Mouse (Mus musculus): ENCODE measurements around the gene Gm17324.
"Not testable (repeated sequence)": the region's sequence is repeated elsewhere in the genome, so short reads cannot be mapped to it uniquely, and the experiment has no call there.

The Gm17324 gene

DNA sequence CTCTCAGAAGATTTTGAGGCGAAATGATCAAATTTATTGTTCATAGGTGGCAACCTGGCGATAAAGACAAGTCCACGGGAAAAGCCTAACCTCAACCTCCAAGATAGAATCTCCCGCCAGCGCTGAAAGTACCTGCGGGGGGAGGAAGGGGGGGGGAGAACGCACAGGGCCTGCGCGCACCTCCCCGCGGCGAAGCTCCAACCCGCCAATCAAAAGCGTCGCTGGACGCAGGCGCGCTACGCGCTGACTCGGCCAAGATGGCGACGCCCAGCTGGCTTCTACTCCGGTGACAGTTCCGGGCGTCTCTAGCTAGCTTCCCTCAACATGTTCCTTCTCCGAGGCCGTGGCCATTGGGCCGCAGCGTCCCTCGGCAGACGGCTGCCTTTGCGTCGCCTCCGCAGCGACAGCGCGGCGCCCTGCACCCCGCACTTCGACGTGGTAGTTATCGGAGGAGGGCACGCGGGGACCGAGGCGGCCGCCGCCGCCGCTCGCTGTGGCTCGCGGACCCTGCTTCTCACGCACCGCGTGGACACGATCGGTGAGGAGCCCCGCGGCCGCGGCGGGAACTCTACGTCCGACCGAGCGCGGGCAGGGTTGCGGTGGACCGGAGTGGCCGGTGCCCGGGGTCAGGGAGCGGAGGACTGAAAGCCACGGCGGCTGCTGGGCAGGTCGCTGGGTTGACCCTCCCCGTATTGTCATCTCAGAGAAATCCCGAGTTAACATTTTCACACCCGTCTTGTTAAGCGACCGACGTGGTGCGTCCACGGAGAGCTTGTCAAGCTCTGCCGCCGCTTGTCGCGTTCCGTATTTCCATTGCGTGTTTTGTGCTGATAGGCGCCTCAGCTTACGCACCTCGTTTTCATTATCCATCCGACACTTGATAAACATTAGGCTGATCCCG is at the start of gene Gm17324, which contains the start of gene Mto1:
Gm17324 (minus strand) TSS at position 814 of the 901 bp plus-strand sequence.
Mto1 (plus strand) TSS at position 236 of the 901 bp plus-strand sequence.
- peak; percentile 84 to 90 for DNase-seq (ENCODE audit: low spot score in 2 of 2)

DNA sequence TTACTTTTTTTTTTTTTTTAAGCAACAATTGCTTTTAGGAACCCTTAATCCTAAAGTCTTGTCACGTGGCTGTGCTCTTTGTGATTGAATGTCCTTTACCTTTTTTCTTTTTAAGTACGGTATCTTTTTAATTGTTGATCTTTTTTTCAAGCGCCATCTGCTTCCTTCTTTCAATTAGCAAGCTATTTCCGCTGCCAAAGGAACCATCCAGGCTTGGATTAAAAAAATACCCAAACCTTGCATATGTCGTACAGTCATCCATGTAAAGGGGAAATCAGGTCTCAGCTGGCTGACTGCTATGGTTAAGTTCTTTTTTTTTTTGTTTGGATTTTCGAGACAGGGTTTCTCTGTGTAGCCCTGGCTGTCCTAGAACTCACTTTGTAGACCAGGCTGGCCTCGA is 44.6 kb upstream of the Gm17324 start:
- no peak for DNase-seq (ENCODE audit: low spot score in 2 of 2)

DNA sequence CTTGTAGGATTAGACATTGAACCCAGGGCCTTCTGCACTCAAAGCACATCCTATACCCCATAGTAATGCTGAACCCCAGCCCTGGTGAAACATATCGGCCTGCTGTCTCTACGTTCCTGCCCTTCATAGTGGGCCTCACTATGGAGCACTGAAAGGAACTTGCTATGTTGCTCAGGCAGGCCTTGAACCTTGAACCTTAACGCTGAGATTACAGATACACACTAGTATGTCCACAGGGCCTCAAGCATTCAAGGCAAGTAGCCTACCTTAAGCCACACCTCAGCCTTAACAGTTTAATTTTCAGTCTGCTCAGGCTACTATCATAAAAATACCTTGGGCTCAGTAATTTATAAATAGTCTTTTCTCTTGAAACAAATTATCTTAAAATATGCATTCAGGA is 43.7 kb upstream of the Gm17324 start:
- no peak for DNase-seq (ENCODE audit: low spot score in 2 of 2)

DNA sequence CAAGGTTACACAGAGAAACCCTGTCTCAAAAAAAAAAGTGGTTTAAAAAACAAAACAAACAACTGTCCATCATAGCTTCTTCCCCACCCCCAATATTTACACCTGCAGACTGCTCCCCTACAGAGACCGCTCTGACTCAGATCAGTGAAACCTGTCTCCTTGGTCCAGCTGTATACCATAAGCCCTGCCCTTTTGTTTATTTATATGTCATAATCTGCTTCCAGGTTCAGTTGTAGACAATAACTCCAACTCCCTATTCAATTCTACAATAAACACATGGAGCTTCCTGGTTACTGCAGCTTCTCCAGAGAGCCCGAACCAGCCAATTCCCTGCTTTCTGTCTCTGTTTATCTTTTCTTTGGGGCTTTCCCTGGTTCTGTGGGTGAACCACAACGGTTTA is 42.6 kb upstream of the Gm17324 start:
- DNase-seq (ENCODE audit: low spot score in 2 of 2), result no peak

DNA sequence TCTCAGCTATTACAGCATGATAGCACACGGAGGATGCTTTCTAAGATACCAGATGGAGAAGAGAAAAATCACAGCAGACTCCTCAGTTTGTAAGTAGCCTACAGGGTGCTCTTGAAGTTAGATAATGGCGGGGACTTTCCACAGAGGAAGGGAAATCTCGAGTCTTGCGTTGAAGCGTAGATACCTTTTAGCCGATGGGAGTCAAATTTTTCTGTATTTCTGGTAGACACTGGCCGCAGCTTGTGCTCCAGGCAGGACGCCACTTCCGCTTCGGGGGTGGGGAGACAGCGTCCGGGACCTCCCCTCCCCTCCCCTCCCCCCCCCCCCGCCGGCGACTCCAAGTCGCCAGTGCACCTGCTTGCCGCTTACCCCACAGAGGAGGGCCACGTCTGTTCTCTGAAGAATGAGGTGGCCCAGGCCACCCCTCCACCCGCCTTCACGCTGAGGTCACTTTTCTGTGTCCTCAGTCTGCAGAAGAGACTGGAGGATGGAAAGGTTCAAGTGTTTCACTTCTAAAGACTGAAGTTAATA is 40.4 kb upstream of the Gm17324 start, which contains the start of gene Eef1a1:
Eef1a1 (minus strand) TSS at position 262 of the 531 bp plus-strand sequence.
- DNase-seq (ENCODE audit: low spot score in 2 of 2), result peak; percentile 30 to 64

DNA sequence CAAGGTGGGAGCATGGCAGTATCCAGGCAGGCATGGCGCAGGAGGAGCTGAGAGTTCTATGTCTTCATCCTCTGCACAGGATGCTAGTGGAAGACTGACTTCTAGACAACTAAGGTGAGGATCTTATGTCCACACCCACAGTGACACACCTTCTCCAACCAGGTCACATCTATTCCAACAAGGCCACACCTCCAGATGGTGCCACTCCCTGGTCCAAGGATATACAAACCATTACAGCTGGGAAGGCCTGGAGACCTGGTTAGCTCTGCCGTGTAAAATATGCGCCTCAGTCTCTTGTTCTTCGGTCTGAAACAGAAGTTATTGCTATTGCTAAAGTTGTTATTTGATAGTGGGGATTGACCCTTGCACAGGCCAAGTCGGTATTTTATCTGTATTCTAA is 39.4 kb upstream of the Gm17324 start:
- DNase-seq (ENCODE audit: low spot score in 2 of 2), result not testable (repeated sequence)

DNA sequence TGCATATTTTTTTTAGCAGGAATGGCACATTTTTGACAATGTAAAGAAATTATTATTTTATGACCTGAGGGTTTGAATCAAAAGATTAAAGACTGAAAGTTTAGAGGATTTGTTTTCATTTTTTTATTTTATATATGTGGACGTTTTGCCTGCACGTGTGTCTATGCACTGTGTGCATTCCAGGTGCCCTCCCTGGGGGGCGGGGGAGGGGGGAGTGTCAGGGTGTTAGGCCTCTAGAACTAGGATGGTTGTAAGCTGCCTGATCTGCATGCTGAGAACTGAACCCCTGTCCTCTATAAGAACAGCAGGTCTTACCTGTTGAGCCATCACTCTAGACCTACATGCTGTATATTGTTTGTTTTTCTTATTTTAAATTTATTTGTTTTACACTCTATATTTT is 36.1 kb upstream of the Gm17324 start:
- DNase-seq (ENCODE audit: low spot score in 2 of 2), result no peak

DNA sequence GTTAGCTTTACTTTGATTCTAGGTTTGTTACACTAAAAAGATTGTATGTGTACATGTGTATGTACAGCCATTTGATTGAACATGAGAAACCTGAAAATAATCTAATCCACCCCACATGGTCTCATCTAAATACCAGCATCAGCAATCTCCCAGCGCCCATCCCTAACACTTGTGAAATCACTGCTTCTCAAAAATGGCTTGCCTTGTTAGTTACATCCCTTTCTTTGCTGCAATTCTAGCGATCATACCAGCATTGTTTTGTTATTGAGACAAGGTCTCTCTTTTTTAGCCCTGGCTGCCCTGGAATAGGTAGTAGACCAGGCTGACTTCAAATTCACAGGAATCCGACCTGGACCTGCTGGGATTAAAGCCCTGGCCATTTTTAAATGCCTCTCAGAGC is 33.8 kb upstream of the Gm17324 start:
- DNase-seq (ENCODE audit: low spot score in 2 of 2), result no peak

DNA sequence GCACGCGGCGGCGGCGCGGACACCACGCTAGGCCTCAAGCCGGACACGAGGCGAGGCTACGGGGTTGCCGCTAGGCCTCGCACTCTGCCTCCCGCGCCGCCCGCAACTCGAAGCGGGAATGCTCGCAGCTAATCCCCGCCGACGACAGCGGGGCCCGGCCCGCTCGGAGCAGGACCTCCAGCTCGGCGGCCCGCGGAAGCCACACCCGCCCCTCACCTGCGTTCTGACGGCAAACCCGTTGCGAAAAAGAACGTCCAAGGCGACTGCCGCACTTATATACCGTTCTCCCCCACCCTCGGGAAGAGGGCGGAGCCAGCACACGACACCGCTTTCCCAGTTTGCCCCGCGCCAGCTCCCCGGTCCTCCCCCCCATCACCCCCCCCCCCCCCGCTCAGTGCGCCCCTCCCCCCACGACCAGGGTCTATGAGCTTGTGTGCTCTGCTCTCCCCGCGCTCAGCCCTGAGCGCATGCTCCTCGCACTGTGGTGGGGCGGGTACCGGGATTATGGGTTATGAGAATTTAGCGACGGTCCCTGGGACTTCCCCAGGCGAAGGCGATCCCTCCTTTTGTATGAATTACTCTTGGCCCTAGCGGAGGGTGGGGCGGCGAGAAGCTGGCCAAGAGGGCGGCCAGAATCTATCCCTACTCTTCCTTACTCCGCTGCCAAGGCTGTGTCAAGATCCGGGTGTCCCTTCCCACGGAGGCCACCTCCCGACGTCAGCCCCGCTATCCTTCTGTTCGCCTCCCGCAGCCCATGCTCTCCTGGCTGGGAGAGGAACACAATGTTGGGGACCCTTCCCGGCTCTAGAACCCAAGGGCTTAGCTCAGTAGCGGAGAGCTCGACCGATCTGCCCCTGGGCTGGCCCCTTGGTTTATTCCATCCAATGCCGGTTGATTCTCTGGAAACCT is 33.1 kb upstream of the Gm17324 start:
- DNase-seq (ENCODE audit: low spot score in 2 of 2), result peak; percentile 95 to 96

DNA sequence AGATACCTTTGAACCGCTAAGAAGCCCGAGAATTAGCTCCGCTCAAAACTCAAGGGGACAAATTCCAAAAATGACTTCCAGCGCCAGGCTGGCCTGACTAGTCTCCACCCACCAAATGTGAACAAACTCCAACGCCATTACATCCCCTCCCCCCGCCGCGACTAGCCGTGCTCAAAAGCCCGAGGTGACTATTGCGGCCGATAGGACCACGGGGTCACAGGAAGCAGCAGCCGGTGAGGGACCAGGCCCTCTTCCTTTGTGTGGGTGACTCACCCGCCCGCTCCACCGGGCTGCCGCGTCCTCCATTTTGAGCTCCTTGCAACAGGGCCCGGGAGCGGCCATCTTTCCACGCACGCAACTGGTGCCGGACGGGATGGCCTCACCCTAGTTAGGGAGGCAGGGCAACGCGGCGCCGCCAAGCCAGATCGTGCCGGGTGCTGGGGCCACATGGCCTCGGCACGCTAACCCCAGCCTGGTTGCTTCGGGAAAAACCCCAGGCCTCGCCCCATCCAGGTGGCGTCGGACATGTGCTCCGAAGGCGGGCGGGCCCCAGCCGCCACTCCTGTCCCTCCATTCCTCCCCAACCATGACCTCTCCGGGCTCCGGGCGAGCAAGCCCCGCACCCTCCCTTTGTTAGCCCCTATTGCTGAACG is 32.2 kb upstream of the Gm17324 start:
- DNase-seq (ENCODE audit: low spot score in 2 of 2), result peak; percentile 64 to 80

DNA sequence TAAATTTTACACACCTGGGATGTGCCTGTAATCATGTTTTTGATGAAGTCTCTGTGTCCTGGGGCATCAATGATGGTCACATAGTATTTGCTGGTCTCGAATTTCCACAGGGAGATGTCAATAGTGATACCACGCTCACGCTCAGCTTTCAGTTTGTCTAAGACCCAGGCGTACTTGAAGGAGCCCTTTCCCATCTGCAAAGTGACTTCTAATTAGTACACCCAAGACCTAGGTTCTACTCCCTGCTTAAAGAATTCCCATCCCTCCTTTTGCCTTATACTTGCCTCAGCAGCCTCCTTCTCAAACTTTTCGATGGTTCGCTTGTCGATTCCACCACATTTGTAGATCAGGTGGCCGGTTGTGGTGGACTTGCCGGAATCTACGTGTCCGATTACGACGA is 31.6 kb upstream of the Gm17324 start:
- not testable (repeated sequence) for DNase-seq (ENCODE audit: low spot score in 2 of 2)

DNA sequence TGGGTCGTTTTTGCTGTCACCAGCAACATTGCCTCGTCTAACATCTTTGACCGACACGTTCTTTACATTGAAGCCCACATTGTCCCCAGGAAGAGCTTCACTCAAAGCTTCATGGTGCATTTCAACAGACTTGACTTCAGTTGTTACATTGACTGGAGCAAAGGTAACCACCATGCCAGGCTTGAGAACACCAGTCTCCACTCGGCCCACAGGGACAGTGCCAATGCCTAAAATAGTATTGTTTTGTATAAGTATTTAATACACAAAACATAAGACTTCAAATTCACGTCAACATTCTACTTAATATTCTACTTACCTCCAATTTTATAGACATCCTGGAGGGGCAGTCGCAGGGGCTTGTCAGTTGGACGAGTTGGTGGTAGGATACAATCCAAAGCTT is 30.7 kb upstream of the Gm17324 start:
- DNase-seq (ENCODE audit: low spot score in 2 of 2), result not testable (repeated sequence)

DNA sequence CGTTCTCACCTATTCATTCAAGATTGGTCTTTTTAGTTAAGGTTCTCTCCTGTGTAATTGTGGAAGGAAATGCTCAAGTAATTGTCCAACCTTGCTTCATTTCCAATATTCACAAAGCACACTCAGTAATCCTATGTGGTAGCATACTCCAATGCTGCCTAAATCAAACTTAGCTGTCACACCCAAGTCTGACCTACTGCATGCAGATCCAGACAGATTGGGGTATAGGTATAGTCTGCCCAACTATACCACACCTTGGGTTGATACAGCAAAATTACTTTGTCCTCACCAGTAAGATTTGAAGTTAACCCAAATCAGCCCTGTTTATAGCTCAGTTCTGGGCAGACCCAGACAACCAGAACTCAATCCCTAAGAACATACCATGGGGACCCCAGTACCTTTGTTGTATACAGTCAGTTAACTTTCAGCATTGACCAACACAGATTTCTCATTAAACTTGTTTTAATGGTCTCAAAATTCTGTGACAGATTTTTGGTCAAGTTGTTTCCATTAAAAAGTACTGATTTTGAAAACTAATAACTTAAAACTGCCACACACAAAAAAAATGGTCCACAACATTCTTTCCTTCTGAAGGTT is 29.5 kb upstream of the Gm17324 start:
- not testable (repeated sequence) for DNase-seq (ENCODE audit: low spot score in 2 of 2)

DNA sequence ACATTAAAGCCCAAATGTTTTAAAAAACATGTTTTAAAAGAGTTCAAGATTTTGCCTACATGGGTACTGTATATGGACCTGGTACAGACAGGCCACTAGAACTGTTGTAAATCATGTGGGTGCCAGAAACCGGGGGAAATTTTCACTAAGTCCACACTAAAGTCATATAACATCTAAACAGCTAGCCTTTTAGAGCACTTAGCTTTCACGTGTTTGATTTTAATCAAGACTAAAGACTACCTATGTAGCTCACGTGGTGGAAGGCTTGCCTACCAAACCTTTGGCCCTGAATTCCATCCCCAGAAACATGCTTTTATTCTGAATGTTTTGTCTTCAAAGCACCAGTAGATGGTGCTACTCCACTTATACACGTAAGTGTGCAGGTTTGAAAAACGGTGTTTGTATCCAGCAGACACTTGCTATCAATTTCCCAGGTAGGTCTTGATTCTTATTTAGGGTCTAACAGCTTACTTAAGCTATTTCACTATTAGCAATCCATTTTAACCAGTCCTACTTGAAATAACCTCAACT is 28.5 kb upstream of the Gm17324 start:
- DNase-seq (ENCODE audit: low spot score in 2 of 2), result no peak

DNA sequence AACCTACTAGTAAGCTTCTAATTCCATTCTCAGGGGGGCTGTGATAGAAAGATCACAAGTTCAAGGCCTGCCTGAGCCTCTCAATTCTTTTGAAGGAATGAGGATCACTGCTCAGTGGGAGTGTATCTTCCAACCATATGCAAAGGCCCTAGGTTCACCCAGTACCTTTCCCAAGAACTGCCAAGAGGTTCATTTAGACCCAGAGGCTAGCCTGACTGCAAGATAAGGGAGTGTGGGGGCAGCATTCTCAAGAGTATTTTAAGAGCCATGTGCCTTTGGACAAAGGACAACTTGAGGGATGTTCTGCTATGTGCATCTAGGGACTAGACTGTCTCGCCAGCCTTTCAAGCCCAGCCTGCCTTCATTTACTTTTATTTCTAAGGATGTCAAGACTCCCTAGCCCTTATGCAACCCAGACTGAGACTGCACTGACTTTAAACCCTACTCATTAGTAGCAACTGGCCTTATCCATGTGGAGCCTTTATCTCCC is 28.0 kb upstream of the Gm17324 start:
- no peak for DNase-seq (ENCODE audit: low spot score in 2 of 2)

DNA sequence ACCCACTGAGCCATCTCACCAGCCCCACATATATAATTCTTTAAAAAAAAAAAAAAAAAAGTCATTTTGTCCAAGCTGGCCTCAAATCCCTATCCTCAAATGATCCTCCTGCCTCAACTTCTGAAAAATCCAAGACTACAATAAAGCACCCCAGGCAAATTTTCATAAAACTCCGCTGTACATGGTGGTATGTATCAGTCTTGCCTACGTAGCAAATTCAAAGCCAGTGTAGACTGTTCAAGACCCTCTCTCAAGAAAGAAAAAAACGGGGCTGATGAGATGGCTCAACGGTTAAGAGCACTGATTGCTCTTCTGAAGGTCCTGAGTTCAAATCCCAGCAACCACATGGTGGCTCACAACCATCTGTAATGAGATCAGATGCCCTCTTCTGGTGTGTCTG is 27.3 kb upstream of the Gm17324 start:
- DNase-seq (ENCODE audit: low spot score in 2 of 2), result no peak

DNA sequence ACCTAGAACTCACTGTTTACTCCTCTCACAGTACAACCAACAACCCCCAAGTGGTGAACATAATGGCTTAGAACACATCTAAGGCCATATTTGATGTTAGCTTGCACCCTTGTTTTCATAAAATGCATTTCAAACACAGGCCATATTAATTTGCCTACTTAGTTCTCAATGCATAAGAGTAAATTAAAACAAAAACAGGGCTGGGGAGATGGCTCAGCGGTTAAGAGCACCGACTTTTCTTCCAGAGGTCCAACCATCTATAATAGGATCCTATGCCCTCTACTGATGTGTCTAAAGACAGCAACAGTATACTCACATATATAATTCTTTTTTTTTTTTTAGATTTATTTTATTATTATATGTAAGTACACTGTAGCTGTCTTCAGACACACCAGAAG is 26.8 kb upstream of the Gm17324 start:
- no peak for DNase-seq (ENCODE audit: low spot score in 2 of 2)

DNA sequence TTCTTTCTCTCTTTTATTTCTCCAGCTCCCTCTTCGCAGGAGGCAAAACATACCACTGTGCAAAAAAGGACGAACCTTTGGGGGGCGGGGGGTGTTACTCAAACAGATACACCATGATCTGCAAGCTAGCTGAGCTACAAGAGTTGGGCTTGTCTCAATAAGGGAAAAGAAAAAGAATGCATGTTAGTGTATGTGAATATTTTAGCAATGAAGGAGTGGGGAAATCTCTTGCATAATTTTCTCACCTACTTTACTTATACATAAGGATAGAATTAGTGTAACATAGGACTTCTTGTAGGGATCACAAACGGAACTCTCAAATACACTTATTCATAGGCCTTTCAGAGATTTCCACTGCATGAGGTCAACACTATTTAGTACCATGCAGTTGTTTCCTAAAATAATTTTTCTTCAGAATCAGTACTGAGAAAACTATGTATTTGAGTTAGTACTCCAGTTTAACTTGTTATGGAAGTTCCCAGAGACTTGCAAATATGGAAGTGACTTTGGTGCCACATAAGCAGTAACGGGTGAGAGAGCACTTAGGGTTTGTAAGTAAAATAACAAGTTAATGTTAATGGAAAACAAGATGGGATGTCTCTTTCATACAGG is 26.3 kb upstream of the Gm17324 start:
- DNase-seq (ENCODE audit: low spot score in 2 of 2), result no peak

DNA sequence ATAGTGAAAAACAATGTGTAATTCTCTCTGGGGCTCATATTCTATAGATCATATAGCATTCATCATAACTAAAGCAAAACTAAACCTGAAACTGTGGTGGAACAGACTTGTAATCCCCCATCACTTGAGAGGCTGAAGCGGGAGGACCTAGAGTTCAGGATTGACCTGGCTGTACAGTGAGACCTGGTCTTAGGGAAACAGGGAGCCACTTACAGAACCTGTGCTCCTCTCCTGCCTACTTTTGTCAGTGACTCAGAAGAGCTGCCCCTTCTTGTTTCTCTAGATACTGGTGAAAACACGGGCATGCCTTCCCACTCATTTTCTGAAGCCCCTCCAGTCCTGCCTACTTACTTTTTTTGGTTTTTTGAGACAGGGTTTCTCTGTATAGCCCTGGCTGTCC is 25.7 kb upstream of the Gm17324 start:
- DNase-seq (ENCODE audit: low spot score in 2 of 2), result no peak

DNA sequence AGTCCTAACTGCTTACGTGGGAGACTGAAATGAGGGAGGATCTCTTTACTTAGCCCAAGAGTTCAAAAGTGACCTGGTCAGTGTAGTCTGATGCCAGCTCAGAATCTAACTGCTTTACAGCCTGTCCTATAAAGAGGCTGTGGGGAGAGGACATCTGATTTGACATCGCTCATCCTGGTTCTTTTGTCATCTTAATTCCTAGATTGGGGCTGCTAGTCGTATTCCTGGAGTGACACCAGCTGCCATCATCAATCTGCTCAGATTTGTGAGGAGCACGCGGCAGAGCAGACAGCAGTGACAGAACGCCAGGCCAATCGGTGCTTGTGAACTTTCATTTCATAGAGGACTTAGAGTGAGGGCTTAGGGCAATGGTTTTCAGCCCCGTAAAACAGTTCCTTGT is 25.0 kb upstream of the Gm17324 start:
- no peak for DNase-seq (ENCODE audit: low spot score in 2 of 2)

Data from urinary bladder, postnatal 4 days (tissue).